Mouse (Mus musculus) layer of hippocampus, adult 2 months (tissue): Measurements from ENCODE around the gene Sult1d1. TPM values are rescaled to one million over a fixed set of nuclear protein-coding genes. Genes with fewer than 3 reads are reported as not detected.
"Not testable (repeated sequence)": the region's sequence is repeated elsewhere in the genome, so short reads cannot be mapped to it uniquely, and the experiment has no call there.

Experiments used
- DNase-seq, 2 experiments: peaks; one replicate each; pipeline ENCODE4 v3.0.0; 2022; ENCODE audit warnings: low spot score in 2 of 2
- H3K27ac ChIP-seq: fragments of 200-600 bp; 2 replicates; pipeline ENCODE4 v1.8.1; 2022
- H3K4me3 ChIP-seq: fragments of 200-600 bp; 2 replicates; pipeline ENCODE4 v1.8.1; 2022; ENCODE audit warnings: mild to moderate bottlenecking
- CTCF ChIP-seq: fragments of 200-600 bp; conservative IDR thresholded peaks from 2 replicates; pipeline ENCODE4 v1.8.1; 2022; ENCODE audit warnings: antibody characterized with exemption, mild to moderate bottlenecking, moderate library complexity
- microRNA-seq, 2 experiments: library from miRNA; unstranded; fragments of <30 nt; microRNA quantifications; one replicate each; pipeline ENCODE4 v1.2.0; 2021
- total RNA-seq, 2 experiments: library from RNA; stranded (reverse); gene quantifications; 2 replicates each; pipeline ENCODE4 v1.2.3; 2021

Sult1d1 gene
- total RNA-seq, 2 experiments from 2014 or later, result not detected

GRCm38 (mm10) chr5:87550935-87551334, 17.9 kb downstream of the Sult1d1 start:
- no peak overlapping the region for H3K27ac ChIP-seq
- H3K4me3 ChIP-seq, result no peak overlapping the region
- TF ChIP-seq CTCF, result no peak
- no peak for DNase-seq

GRCm38 (mm10) chr5:87538111-87538510, 30.7 kb downstream of the Sult1d1 start, which contains the start of gene Sult1b1:
Gene Sult1b1 (minus strand): TSS chr5:87538195.
- DNase-seq, result no peak
- H3K4me3 ChIP-seq, result no peak within 1 kb of the TSS
- no peak for TF ChIP-seq CTCF

GRCm38 (mm10) chr5:87535994-87536644, 32.7 kb downstream of the Sult1d1 start:
- no peak overlapping the region for H3K4me3 ChIP-seq
- TF ChIP-seq CTCF, result no peak
- H3K27ac ChIP-seq, result no peak overlapping the region
- no peak for DNase-seq

More at GRCm38 (mm10) chr5:87538111-87538510, 30.7 kb downstream of the Sult1d1 start, which contains the start of gene Sult1b1:
- H3K27ac ChIP-seq, result no peak within 1 kb of the TSS

GRCm38 (mm10) chr5:87532288-87532687, 36.5 kb downstream of the Sult1d1 start:
- Histone ChIP-seq H3K27ac (no peak overlapping the region), H3K4me3 (no peak overlapping the region)
- DNase-seq, result no peak
- no peak for TF ChIP-seq CTCF

GRCm38 (mm10) chr5:87523561-87523960, 45.3 kb downstream of the Sult1d1 start:
- not testable (repeated sequence) for H3K4me3 ChIP-seq, DNase-seq, H3K27ac ChIP-seq

GRCm38 (mm10) chr5:87505776-87506458, 62.9 kb downstream of the Sult1d1 start:
- no peak for TF ChIP-seq CTCF
- H3K4me3 ChIP-seq, result no peak overlapping the region
- H3K27ac ChIP-seq, result no peak overlapping the region
- no peak for DNase-seq

Small RNAs within 50 kb of the gene (microRNA-seq; reads per million reads assigned to microRNA genes)
- 0 reads per million in 2 experiments for gene Mir3969

Other genes starting within 250 kb of the Sult1d1 start
- not detected for gene Ugt2a3, start 231.8 kb downstream of the Sult1d1 start, total RNA-seq
- gene Ugt2b38, start 144.8 kb downstream of the Sult1d1 start, total RNA-seq, result not detected
- gene Ugt2a2, start 86.8 kb downstream of the Sult1d1 start, total RNA-seq, result not detected
- gene Gm43638, start 82.2 kb downstream of the Sult1d1 start, total RNA-seq, result not detected
- not detected for gene Ugt2a1, start 78.2 kb downstream of the Sult1d1 start, total RNA-seq
- not detected for gene Sult1b1, start 30.8 kb downstream of the Sult1d1 start, total RNA-seq
- gene Sult1e1, start 22.6 kb upstream of the Sult1d1 start, total RNA-seq, result not detected
- not detected for gene Csn1s1, start 97.2 kb upstream of the Sult1d1 start, total RNA-seq
- gene Csn2, start 130.6 kb upstream of the Sult1d1 start, total RNA-seq, result not detected
- gene Csn1s2a, start 205.5 kb upstream of the Sult1d1 start, total RNA-seq, result not detected
- not detected for gene Csn1s2b, start 239.1 kb upstream of the Sult1d1 start, total RNA-seq